Mouse (Mus musculus): ENCODE data around the gene Psg16.
"Not testable (repeated sequence)": the region's sequence is repeated elsewhere in the genome, so short reads cannot be mapped to it uniquely, and the experiment has no call there.

The Psg16 gene

DNA sequence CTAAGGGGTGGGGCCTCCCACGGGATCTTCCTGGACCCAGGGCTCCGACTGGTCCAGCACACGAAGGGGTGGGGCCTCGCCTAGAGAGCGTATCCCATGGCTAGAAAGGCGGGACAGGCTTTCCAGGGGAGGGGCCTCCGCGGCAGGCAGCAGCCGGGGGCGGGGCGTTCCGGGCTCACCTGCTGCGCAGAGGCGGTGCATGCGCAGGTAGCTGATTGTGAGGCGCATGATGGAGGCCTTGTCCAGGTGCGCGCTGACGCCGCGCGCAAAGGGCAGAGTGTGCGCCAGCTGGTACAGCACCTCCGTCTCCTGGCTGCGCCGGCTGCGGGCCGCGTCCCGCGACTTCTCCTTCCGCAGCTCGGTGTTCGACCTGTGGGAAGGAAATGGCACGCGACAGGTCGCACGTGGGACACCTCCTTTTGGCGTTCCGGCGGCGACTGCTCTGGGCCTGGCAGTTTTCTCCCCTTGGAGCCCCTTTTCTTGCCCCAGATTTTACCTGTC, 17.7 kb upstream of the Psg16 start:
- peak; percentile 76 to 82 for DNase-seq (ENCODE audit: low spot score in 2 of 2)

DNA sequence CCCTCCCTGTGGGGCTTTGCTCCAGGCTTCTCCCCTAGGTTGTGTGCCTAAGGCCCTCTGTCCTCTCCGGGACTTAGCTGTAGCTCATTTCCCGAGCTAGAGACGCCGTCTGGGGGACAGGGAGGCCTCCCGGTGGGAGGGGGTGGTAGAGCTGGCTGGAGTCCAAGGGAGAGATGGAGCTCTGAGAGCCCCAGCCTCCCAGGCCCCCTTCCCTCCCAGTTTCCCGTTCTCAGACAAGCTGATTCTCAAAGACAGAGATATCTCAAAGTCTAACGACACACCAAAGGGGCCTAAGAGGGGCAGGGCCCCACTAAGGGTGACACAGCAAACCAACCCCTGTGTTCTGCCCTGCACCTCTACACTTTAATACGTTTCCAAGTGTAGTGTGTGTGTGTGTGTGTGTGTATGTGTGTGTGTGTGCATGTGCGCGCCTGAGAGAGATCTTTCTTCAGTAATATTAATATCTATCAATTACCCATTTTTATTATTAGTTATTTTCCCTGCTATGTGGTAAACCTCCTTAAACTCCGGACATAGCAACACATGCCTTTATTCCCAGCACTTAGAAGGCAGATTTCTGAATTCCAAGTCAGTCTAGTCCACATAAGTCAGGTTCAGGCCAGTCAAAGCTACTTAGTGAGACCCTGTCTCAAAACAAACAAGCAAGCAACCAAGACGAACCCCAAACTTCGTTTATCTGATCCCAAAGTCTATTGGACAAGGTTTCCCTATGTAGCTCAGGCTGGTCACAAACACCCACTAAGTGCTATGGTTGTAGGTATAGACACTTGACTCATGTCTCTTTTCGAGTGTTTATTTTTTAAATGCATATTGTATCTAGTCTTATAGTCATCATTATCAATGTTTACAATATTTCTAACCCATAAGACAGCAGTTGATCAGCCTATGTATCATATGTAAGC, 17.0 kb upstream of the Psg16 start:
- peak in 1 of 2 experiments; percentile 1 for DNase-seq (ENCODE audit: low spot score in 2 of 2)

DNA sequence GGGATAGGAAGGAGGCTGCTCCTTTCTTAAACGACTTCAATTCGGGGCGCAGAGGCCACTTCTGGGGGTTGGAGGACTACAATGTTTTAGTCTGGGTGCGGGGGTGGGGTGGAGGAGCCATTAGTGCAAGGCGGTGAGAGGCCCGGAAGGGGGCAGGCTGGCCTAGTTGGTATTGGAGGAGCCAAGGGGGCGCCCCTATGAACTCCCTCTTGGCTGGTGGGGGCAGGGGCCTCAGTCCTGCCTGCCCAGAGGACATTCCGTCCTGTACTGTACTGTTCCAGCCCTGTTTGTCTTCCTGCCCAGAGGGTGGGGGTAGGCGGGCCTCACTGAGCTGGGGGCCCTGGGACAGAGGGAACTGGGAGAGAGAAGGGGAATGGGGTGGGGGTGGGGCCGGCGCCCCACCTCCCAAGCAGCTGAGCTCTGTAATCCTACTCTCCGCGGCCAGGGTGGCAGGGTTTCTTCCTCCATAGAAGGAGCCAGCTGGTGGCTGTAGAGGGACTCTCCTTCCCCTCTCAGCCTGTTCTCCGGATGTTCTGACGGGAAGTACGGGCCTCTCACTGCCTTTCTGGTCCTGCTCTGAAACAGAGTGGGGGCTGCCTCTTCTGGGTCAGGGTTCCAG, 15.7 kb upstream of the Psg16 start:
- DNase-seq (ENCODE audit: low spot score in 2 of 2): peak in 1 of 2 experiments; percentile 23

DNA sequence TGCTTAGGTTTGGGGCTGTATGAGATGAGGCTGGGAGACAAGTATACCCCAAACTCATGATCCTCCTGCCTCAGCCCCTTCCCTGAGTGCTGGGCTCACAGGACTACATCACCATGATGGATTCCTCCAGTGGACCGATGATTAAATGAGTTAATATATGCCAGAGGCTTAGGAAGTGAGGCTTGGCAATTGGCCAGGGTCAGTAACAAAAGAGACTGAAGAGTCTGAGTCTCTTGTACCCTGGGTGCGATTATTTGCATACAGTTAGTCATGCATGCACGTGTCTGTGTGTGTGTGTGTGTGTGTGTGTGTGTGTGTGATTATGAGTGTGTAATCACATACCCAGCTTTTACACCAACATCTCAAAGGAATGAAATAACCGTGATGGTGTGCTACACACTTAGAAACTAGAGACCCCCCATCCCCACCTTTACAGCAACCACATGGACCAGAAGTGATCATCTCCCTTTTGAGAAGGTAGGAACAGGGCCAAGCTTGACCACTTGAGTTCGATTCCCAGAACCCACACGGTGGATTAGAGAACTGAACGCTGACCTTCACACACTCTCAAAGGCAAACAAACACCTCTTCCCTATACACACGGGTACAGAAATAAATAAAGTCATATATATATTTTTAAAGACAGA, 14.9 kb upstream of the Psg16 start:
- no peak for DNase-seq (ENCODE audit: low spot score in 2 of 2)

DNA sequence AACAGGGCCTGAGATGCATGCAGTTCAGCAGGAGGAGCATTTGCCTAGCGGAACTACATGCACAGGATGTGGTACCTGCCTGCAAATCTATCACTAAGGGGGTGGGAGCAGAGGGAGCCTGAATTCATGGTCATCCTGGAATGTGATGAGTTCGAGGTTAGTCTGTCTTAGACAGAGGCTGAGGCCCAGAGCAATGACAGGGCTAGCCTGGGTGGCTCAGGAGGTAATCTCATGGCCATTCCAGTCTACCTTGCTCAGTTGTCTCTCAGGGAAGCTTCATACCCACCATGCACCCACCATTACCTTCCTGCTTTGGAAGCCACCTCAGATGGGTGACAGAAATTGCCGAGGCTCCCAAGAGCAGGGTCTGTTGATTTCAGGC, 14.4 kb upstream of the Psg16 start:
- no peak for DNase-seq (ENCODE audit: low spot score in 2 of 2)

DNA sequence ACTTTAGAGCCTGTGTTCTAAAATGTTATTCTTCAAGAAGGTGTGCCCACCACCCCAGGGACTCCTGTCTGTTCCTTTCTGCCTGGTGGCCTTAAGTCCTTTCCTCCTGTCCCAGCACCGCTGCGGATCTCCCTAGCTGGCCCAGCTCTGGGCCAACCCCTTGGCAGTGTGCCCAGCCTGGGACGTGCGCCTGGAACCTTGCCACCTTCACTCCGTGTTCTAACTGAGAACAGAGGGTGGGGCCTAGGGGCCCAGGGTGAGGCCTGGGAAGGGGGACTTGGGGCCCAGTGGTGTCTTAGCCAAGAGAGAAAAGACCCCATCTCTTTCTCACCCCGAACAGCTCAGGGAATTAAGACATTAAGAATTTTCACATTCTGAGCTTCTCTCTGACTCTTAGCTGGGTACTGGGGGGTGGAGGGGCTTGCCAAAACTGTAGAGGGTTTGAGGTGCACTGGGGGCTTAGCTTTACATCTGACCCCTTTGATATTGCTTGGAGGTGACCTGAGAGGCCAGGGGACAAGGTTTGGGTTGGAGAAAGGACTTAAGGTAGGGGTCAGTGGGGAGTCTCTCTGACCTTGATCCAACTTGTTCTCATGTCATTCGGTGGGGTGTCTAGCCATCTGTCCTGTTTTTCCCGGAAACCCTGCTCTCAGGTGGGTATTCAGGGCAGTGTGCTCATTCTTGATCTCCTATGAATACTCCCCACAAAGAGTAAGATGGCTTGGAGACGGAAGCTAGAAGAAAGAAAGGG, 13.6 kb upstream of the Psg16 start:
- DNase-seq (ENCODE audit: low spot score in 2 of 2): peak; percentile 81 to 86

DNA sequence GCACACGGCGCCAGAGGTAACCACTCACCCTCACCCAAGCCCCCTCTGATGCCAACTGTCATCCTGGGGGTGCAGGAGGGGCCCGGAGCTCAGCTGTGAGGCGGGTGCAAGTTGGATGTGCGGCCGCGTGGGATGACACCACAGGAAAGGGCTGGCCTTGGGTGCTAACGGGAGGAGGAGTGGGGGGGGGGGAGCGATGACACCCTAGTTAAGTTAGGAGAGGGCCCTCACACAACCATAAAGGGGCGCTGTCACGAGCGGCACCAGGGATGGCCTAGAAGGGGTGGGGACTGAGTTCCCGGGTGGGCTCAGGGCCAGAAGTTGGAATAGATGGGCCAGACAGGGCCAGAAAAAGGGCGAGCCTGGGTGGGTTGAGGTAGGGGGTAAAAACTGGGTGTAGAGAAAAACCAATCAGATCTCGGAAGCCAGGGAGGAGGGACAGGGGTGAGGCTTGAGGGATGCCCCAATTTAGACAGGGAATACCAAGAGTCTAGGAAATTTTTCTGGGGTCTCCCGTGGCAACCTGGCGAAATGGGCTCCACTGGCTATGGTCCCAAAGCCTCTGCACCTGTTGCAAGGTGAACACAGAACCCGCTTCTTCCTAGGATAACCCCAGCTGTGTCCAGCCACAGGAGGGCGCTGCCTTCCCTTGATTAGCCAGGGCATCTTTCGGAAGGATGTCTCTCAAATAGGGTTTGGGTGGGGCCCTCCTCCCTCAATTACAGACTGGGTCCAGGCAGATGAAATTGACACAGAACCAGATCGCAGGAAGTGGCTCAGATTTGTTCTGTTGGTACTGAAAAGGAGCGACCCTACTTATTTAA, 12.8 kb upstream of the Psg16 start:
- no peak for DNase-seq (ENCODE audit: low spot score in 2 of 2)

DNA sequence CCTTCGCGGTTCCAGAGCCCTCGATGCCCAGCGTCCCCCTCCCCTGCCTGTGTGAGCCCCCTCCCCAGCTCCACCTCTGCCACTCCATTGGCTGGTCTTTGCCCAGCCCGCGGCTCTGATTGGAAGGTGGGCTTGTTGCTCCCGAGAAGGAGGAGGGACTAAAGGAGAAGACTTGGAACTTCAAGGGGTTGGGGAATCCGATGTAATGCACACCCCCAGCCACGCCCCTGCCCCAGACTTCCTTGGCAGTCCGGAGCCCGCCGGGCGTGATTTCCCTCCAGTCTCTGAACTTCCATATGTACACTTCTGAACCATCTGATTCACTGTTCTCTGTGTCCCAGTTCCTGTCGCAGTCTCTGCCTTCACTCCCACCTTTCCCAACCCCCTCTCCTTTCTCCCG, 11.5 kb upstream of the Psg16 start, which contains the start of gene Hif3a:
Hif3a (minus strand) TSS at position 39 of the 400 bp plus-strand sequence.
- DNase-seq (ENCODE audit: low spot score in 2 of 2): no peak

DNA sequence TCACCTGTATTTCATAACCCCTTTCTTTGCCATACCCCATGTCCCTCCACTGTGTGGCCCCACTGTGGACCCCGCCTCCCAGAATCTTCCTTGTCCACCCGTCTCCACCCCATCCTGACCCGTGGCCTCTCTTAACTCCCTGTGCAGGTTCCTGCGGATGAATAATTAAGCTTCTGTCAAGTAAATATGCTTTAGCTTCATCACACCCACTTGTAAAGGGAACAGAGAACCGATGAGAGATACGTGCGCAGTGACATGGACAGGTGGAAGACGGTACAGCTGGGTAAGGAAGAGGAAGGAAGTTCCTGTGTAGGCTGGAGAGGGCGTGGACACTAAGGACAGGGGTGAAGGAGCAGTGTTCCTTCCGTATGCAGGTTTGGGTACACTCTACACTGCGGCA, 11.0 kb upstream of the Psg16 start:
- DNase-seq (ENCODE audit: low spot score in 2 of 2): no peak

DNA sequence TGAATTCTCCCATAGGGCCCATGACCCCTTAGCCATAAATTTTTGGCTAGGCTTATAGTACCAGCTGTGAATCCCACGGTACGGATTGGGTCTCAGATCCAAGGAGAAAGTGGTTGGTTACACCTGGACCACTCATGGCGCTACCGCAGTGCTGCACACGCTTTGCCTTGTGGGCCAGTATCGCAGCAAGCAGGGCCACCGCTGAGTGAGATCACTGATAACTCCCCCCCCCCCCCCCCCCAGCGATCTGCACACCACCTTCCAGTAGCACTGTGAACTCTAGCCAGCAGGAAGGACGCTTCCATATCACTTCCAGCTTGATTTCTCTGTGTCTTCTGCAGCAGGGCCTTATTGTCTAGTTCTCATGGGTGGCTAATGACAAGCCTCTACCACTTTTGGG, 8.2 kb upstream of the Psg16 start:
- no peak for DNase-seq (ENCODE audit: low spot score in 2 of 2)

DNA sequence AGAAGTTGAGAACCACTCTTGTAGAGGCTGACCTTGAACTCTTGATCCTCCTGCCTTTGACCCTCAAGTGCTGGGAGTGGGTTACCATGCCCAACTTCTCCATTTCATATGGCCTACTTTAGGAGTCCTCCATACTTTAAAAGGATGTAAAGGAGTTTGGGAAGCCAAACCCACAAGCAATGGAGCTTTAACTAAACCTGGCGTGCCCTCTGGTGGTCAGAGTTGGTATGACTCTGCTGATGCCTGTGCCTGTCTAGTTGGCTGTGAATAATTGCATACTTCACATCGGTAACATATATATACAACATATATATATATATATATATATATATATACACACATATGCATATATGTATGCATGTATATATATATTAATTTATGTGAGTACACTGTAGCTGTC, 7.4 kb upstream of the Psg16 start:
- DNase-seq (ENCODE audit: low spot score in 2 of 2): peak; percentile 93 to 97

DNA sequence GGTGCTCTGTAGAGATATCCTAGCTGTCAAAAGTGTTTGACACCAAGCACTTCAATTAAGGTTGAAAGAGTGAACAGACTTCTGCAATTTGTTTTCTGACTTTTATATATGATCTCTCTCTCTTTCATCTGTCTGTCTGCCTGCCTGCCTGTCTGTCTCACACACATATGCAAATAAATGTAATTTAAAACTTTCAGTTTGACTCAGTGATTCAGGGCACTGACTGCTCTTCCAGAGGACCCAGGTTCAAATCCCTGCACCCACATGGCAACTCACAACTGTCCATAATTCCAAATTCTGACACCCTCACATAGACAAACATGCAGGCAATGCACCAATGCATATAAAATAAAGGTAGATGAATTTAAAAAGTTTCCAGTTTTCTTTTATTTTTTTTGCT, 6.8 kb upstream of the Psg16 start:
- DNase-seq (ENCODE audit: low spot score in 2 of 2): no peak

DNA sequence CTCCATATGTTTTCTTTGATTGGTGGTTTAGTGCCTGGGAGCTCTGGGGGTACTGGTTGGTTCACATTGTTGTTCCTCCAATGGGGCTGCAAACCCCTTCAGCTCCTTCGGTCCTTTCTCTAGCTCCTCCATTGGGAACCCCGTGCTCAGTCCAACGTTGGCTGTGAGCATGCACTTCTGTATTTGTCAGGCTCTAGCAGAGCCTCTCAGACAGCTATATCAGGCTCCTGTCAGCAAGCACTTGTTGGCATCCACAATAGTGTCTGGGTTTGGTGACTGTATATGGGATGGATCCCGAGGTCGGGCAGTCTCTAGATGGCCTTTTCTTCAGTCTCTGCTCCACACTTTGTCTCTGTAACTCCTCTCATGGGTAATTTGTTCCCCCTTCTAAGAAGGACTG, 6.2 kb upstream of the Psg16 start:
- not testable (repeated sequence) for DNase-seq (ENCODE audit: low spot score in 2 of 2)

DNA sequence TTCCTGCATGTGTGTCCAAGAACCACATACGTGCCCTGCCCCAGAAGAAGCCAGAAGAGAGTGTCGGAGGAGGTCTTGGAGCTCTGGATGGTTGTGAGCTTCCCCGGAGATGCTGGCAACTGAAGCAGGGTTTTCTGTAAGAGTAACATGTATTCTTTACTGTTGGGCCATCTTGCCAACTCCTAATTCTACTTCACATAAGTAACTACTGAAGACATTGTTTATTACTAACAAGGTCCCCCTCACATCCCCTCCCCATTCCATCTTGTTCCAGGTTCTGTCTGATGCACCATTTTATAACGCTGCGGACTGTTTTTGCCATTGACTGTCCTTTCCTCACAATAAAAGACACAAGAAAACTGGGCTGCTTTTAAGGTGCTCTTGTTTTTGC, 332 bp upstream of the Psg16 start:
- no peak for DNase-seq (ENCODE audit: low spot score in 2 of 2)

DNA sequence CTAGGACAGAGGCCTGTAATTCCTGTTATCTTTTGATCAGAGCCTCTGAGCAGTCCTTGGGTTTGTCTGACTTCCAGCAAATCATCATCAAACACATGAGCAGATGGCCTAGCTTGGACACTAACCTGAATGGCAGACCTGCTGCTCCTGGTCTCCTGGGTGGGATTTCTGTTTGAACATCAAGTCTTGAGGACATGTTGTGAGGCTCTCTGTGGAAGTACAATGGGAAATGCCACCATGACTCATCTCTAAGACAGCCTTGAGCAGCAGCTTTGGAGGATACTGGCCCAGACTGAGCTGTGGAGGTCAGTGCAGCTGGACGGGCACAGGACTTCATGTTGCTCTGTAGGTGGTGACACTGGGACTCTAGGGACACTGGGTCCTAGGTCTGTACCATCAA, 2.7 kb downstream of the Psg16 start:
- DNase-seq (ENCODE audit: low spot score in 2 of 2): no peak

DNA sequence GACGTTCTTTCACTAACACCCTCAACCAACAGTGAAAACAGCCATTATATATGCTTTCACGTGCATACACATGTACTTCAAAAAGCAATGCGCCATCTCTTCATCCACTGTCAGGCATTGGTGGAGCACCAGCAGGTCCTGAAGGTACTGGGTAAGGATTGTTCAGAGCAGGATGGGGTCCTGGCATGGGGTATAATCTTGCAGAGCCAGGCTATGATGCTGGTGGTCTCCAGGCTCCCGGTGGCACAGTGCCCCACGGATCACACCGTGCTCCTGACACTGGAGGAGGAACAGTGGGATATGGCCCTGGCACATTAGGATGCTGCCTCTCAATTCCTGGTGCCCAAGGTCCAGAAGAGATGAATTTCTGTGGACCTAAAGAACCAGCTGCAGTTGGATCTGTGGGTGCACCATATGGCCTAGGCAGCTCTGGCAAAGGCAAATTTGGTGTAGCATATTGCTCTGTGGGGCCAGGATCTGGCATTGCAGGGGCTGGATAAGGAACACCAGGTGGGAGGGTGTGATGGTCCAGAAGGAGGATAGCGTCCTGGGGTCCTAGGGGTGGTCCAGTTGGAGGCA, 4.3 kb downstream of the Psg16 start:
- DNase-seq (ENCODE audit: low spot score in 2 of 2): no peak

DNA sequence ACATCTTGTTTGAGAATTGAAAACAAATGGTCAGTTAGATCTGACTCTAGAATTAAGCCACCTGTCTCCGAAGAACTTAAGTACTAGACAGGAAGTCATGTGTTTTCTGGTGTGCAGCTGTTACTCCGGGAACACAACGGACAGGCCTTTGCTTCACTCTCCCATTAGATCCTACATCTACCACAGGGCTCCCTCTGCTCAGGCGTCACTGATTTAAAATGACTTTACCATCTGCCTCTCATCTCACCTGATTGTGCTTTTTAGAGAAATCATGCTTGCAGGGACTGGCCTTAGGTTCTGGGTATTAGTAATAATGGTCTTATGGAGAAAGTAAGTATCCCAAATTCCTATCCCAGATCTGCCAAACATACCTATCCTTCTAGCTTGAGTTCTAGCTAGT, 8.9 kb downstream of the Psg16 start:
- DNase-seq (ENCODE audit: low spot score in 2 of 2): no peak

DNA sequence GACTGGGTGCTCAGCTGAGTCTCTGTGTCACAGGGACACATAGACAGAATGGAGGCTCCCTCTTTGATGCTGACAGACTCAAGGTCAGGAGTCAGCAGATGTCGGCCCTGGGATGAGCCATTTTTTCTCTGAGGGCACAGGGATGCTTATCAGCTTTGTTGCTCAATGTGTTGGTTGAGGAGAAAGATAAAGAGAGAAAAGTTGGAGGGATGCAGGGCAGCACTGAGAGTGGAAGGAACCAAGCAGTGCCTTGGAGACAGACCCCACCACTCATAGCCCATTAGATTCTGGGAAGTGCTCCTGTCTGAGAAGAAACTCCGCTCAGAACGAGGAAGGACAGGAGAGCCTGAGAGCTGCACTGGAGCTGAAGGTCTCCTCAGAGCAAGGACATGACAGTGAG, 13.9 kb downstream of the Psg16 start:
- no peak for DNase-seq (ENCODE audit: low spot score in 2 of 2)

DNA sequence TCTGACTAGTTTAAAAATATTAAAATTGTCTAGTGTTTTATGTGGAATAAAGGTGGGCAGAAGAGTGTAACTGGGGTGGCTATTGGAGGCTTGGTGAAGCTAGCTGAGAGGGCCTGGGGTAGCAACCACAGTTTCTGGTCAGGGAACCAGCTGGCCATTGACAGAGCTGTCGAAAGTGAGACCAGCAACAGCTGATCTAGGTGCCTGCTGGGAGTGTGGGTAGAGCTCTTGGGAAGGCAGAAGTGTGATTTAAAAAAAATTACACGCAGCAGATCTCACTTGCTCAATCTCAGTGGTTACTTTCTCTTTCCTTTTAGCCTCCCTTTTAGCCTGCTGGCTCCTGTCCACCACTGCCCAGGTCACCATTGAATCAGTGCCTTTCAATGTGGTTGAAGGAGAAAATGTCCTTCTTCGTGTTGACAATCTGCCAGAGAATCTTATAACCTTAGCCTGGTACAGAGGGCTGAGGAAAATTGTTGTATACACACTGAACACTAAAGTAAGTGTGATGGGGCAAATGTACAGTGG, 16.3 kb downstream of the Psg16 start:
- DNase-seq (ENCODE audit: low spot score in 2 of 2): no peak

DNA sequence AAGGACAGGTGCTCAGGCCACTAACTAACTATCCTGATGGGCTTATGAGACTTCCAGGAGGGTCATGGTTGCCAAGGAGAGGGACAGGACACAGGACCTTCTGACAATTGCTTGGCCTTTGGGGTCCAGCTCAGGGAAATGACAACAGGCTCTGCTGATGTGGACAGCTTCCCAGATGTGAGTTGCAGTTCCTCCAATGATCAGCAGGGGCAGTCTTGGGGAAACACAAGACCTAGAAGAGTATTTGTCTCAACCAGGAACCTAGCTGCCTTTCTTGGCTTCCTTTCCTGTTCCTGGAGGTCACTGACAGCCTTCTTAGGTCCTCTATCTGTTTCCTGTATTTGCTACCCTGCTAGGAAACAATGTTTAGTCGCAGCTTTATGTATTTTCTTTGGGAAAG, 17.4 kb downstream of the Psg16 start:
- DNase-seq (ENCODE audit: low spot score in 2 of 2): no peak

Measured in frontal cortex, postnatal 25 days (tissue).